ENCODE assay signal across 9 mouse cellular contexts in the genomic region with DNA sequence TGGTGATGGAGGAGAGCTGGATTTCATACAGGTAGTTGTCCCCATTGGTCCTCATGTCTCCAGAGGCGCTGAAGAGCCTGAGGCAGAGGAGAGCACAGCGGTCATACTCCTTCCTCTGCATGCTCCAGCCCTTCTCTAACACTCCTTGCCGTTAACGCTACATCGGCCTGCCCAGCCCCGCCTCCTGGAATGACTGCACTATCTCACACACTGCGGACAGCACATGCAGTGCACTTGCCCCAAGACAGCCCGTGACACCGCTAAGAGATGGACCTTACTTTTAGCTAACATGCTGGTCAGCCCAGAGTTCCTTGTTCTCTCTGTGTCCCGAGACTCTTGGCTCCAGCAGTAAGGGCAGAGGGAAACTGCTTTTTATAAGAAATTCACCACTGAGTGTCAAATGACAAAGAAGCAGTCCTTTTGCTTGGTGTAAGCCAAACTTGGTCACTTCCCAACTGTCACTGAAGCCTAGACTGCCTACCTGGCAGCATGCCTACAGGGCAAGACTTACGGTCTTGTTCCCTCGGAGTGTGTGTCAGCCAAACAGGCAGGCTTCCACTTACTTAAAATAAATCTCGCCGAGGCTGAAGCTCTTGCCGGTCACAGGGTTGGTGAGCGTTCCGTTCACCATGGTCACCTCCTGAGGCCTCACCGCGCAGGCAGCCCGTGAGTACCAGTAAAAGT. TPM values are rescaled to one million over a fixed set of nuclear protein-coding genes. Genes with fewer than 3 reads are reported as not detected.
DNase-seq lines count a peak whose midpoint lies in the region; ATAC-seq lines count a peak whose summit lies in the region.
"Had no signal": no experiment of that assay in that cellular context is flagged by ENCODE, and none has a peak within 500 bp of the region (broad histone marks: within the 10 kb centered on the region; RNA-seq: fewer than 3 reads in every experiment).

No protein-coding gene starts in this region.

- H3K36me3 ChIP-seq in hindbrain, embryonic 15.5 days = peaks cover 90% of the 10 kb centered on the region
- H3K36me3 ChIP-seq in hindbrain, embryonic 10.5 days = peaks cover 100% of the 10 kb centered on the region
- peaks cover 93% of the 10 kb centered on the region for H3K36me3 ChIP-seq in embryonic facial prominence, embryonic 15.5 days
- peaks cover 95% of the 10 kb centered on the region for H3K36me3 ChIP-seq in liver, embryonic 12.5 days
- peaks cover 54% of the 10 kb centered on the region for H3K36me3 ChIP-seq in intestine, embryonic 15.5 days

- no peaks in the 10 kb centered on the region for H3K27me3 ChIP-seq in hindbrain, embryonic 15.5 days
- H3K27me3 ChIP-seq in hindbrain, embryonic 10.5 days (ENCODE audit: insufficient read depth, poor library complexity, severe bottlenecking) = no peaks in the 10 kb centered on the region
- H3K27me3 ChIP-seq in embryonic facial prominence, embryonic 15.5 days = no peaks in the 10 kb centered on the region
- H3K27me3 ChIP-seq in liver, embryonic 12.5 days (replicated peaks) = no peaks in the 10 kb centered on the region; the same call in 1 of the 2 replicates
- no peaks in the 10 kb centered on the region for H3K27me3 ChIP-seq in intestine, embryonic 15.5 days (replicated peaks)

- H3K4me3 ChIP-seq in hindbrain, embryonic 15.5 days = no peak overlapping the region
- no peak overlapping the region for H3K4me3 ChIP-seq in hindbrain, embryonic 10.5 days
- H3K4me3 ChIP-seq in embryonic facial prominence, embryonic 15.5 days (replicated peaks) = no peak overlapping the region
- no peak overlapping the region for H3K4me3 ChIP-seq in liver, embryonic 12.5 days
- no peak overlapping the region for H3K4me3 ChIP-seq in intestine, embryonic 15.5 days (replicated peaks)

- ATAC-seq in hindbrain, embryonic 15.5 days (ENCODE audit: low FRiP score, low read depth) = 0 out of 2 replicates have a peak, but pooled peaks have one; percentile 58
- no peak for ATAC-seq in embryonic facial prominence, embryonic 15.5 days (ENCODE audit: insufficient number of reproducible peaks, low FRiP score, low TSS enrichment, low read depth)
- no peak for ATAC-seq in liver, embryonic 12.5 days
- no peak for ATAC-seq in intestine, embryonic 15.5 days

- H3K9me3 ChIP-seq in hindbrain, embryonic 15.5 days = no peaks in the 10 kb centered on the region
- no peaks in the 10 kb centered on the region for H3K9me3 ChIP-seq in hindbrain, embryonic 10.5 days
- no peaks in the 10 kb centered on the region for H3K9me3 ChIP-seq in embryonic facial prominence, embryonic 15.5 days (replicated peaks)
- H3K9me3 ChIP-seq in liver, embryonic 12.5 days (replicated peaks) = no peaks in the 10 kb centered on the region
- no peaks in the 10 kb centered on the region for H3K9me3 ChIP-seq in intestine, embryonic 15.5 days

- H3K27ac ChIP-seq in hindbrain, embryonic 15.5 days (replicated peaks) = no peak overlapping the region
- no peak overlapping the region for H3K27ac ChIP-seq in hindbrain, embryonic 10.5 days
- H3K27ac ChIP-seq in embryonic facial prominence, embryonic 15.5 days (replicated peaks) = 0 out of 2 replicates have a peak overlapping the region, but pooled peaks have one; percentile 11
- H3K27ac ChIP-seq in liver, embryonic 12.5 days = no peak overlapping the region
- no peak overlapping the region for H3K27ac ChIP-seq in intestine, embryonic 15.5 days
- H3K27ac ChIP-seq: kidney, postnatal 0 days had no signal

- H3K4me1 ChIP-seq in hindbrain, embryonic 15.5 days (replicated peaks) = no peaks in the 10 kb centered on the region
- H3K4me1 ChIP-seq in hindbrain, embryonic 10.5 days (replicated peaks) = no peaks in the 10 kb centered on the region
- H3K4me1 ChIP-seq in embryonic facial prominence, embryonic 15.5 days = 0 out of 2 replicates have a peak, but pooled peaks cover 4% of the 10 kb centered on the region
- H3K4me1 ChIP-seq in liver, embryonic 12.5 days = no peaks in the 10 kb centered on the region
- H3K4me1 ChIP-seq in intestine, embryonic 15.5 days (replicated peaks) = no peaks in the 10 kb centered on the region; the same call in 1 of the 2 replicates

- WGBS in hindbrain, embryonic 15.5 days = 87% methylated on average over 20 of the region's 20 CpGs
- 94% methylated on average over 20 of the region's 20 CpGs for WGBS in hindbrain, embryonic 10.5 days
- 87% methylated on average over 20 of the region's 20 CpGs for WGBS in embryonic facial prominence, embryonic 15.5 days
- 83% methylated on average over 20 of the region's 20 CpGs for WGBS in liver, embryonic 12.5 days (ENCODE audit: insufficient replicate concordance)
- WGBS in intestine, embryonic 15.5 days = 68% methylated on average over 20 of the region's 20 CpGs

- H3K9ac ChIP-seq in hindbrain, embryonic 15.5 days = no peak overlapping the region
- no peak overlapping the region for H3K9ac ChIP-seq in embryonic facial prominence, embryonic 15.5 days
- H3K9ac ChIP-seq in liver, embryonic 12.5 days = no peak overlapping the region
- no peak overlapping the region for H3K9ac ChIP-seq in intestine, embryonic 15.5 days

- no peak overlapping the region for H3K4me2 ChIP-seq in hindbrain, embryonic 15.5 days
- H3K4me2 ChIP-seq in embryonic facial prominence, embryonic 15.5 days (replicated peaks) = no peak overlapping the region
- H3K4me2 ChIP-seq in liver, embryonic 12.5 days = no peak overlapping the region
- no peak overlapping the region for H3K4me2 ChIP-seq in intestine, embryonic 15.5 days (replicated peaks)

- no peak for DNase-seq in hindbrain, embryonic 10.5 days (ENCODE audit: low spot score)
- peak; percentile 7 to 43 for DNase-seq in adrenal gland, adult 18-20 months (ENCODE audit: low spot score in 2 of 2)
- DNase-seq in heart, postnatal 4 days = peak; percentile 79
- no peak for DNase-seq in ovary, postnatal 14 days (ENCODE audit: low spot score)

RNA-seq across cellular contexts. Expression of a gene that starts 12.9 kb away (rescaled TPM):
- not detected in 2 replicates for polyA plus RNA-seq in hindbrain, embryonic 15.5 days (2015; fragmentation: Nextera tagmentation; extraction: Ambion mirVana)
- not detected in 2 replicates for polyA plus RNA-seq in hindbrain, embryonic 10.5 days (2016; fragmentation: Nextera tagmentation; extraction: Ambion mirVana)
- under 1 TPM in 1 of 2 experiments, not detected in 1; 0.43 TPM for total RNA-seq in adrenal gland, adult 18-20 months (2021)
- polyA plus RNA-seq in embryonic facial prominence, embryonic 15.5 days (2015; fragmentation: Nextera tagmentation; extraction: Ambion mirVana) = 0.44 and 0.89 TPM in 2 replicates
- 10 to 100 TPM; 10.3 to 13.9 TPM for total RNA-seq in heart, postnatal 4 days (2021)
- polyA plus RNA-seq in liver, embryonic 12.5 days (2016; fragmentation: Nextera tagmentation; extraction: Ambion mirVana) = not detected in 2 replicates
- 0.40 and 0.51 TPM in 2 replicates for polyA plus RNA-seq in intestine, embryonic 15.5 days (2015; fragmentation: Nextera tagmentation; extraction: Ambion mirVana)

Comparison
In these comparisons a context has a peak if more than half of its experiments do, and no peak if none do; other contexts are left out.
1. DNase-seq: peak in adrenal gland, adult 18-20 months (2 of 2) and heart, postnatal 4 days (single experiment); none in hindbrain, embryonic 10.5 days (single experiment) and ovary, postnatal 14 days (single experiment).